Mouse (Mus musculus): Measurements from ENCODE around the gene Gramd4. TPM values are rescaled to one million over a fixed set of nuclear protein-coding genes. Genes with fewer than 3 reads are reported as not detected.

The Gramd4 gene
- total RNA-seq, 2 experiments from 2014 or later, result 35.3 to 40.2 TPM

- no peak for DNase-seq (ENCODE audit: low spot score in 2 of 2)
These were observed 11.7 kb downstream of the Gramd4 start for GRCm38 (mm10) chr15:86069011-86069791.

- DNase-seq (ENCODE audit: low spot score in 2 of 2), result no peak
These were observed 12.9 kb downstream of the Gramd4 start for GRCm38 (mm10) chr15:86070368-86070767.

GRCm38 (mm10) chr15:86071166-86071565 lies 13.7 kb downstream of the Gramd4 start:
- no peak for DNase-seq (ENCODE audit: low spot score in 2 of 2)

GRCm38 (mm10) chr15:86074171-86074937 lies 16.9 kb downstream of the Gramd4 start:
- no peak for DNase-seq (ENCODE audit: low spot score in 2 of 2)

- DNase-seq (ENCODE audit: low spot score in 2 of 2), result no peak
These were observed 18.0 kb downstream of the Gramd4 start for GRCm38 (mm10) chr15:86075305-86076047.

- DNase-seq (ENCODE audit: low spot score in 2 of 2), result no peak
These were observed 18.5 kb downstream of the Gramd4 start for GRCm38 (mm10) chr15:86076048-86076315.

GRCm38 (mm10) chr15:86076378-86076777 lies 18.9 kb downstream of the Gramd4 start:
- DNase-seq (ENCODE audit: low spot score in 2 of 2), result no peak

- no peak for DNase-seq (ENCODE audit: low spot score in 2 of 2)
These were observed 20.4 kb downstream of the Gramd4 start for GRCm38 (mm10) chr15:86077934-86078333.

GRCm38 (mm10) chr15:86078481-86079216 lies 21.2 kb downstream of the Gramd4 start:
- no peak for DNase-seq (ENCODE audit: low spot score in 2 of 2)

GRCm38 (mm10) chr15:86079467-86079866 lies 22.0 kb downstream of the Gramd4 start:
- DNase-seq (ENCODE audit: low spot score in 2 of 2), result no peak

- no peak for DNase-seq (ENCODE audit: low spot score in 2 of 2)
These were observed 22.4 kb downstream of the Gramd4 start for GRCm38 (mm10) chr15:86079876-86080275.

GRCm38 (mm10) chr15:86080408-86080807 lies 22.9 kb downstream of the Gramd4 start:
- no peak for DNase-seq (ENCODE audit: low spot score in 2 of 2)

GRCm38 (mm10) chr15:86081654-86082053 lies 24.2 kb downstream of the Gramd4 start:
- no peak for DNase-seq (ENCODE audit: low spot score in 2 of 2)

GRCm38 (mm10) chr15:86082551-86082961 lies 25.1 kb downstream of the Gramd4 start:
- peak in 1 of 2 experiments; percentile 32 for DNase-seq (ENCODE audit: low spot score in 2 of 2)

GRCm38 (mm10) chr15:86083261-86083741 lies 25.8 kb downstream of the Gramd4 start:
- no peak for DNase-seq (ENCODE audit: low spot score in 2 of 2)

GRCm38 (mm10) chr15:86085301-86086225 lies 28.1 kb downstream of the Gramd4 start:
- DNase-seq (ENCODE audit: low spot score in 2 of 2), result peak; percentile 57 to 69

GRCm38 (mm10) chr15:86086291-86086706 lies 28.8 kb downstream of the Gramd4 start:
- peak; percentile 75 to 79 for DNase-seq (ENCODE audit: low spot score in 2 of 2)

- DNase-seq (ENCODE audit: low spot score in 2 of 2), result peak; percentile 45 to 62
These were observed 30.2 kb downstream of the Gramd4 start for GRCm38 (mm10) chr15:86087591-86088149.

GRCm38 (mm10) chr15:86088266-86088790 lies 30.8 kb downstream of the Gramd4 start:
- DNase-seq (ENCODE audit: low spot score in 2 of 2), result no peak
